Mouse (Mus musculus): ENCODE measurements around the gene Galnt17. TPM values are rescaled to one million over a fixed set of nuclear protein-coding genes. Genes with fewer than 3 reads are reported as not detected.

Gene Galnt17
- polyA plus RNA-seq, 1 experiment, result 0.08 TPM

GRCm38 (mm10) chr5:131015341-131015740 lies 293.0 kb downstream of the Galnt17 start:
- no peak for TF ChIP-seq MYOD1 (IDR thresholded peaks at IDR 0.05; ENCODE audit: control insufficient read depth in 1 of 3, insufficient read length in 2 of 3, low read depth in 2 of 3)
- TF ChIP-seq TCF12 (IDR thresholded peaks at IDR 0.05; ENCODE audit: insufficient read depth, poor library complexity, severe bottlenecking), result no peak
- TF ChIP-seq REST (IDR thresholded peaks at IDR 0.05; ENCODE audit: insufficient read depth, insufficient read length), result no peak
- TF ChIP-seq MYOG (IDR thresholded peaks at IDR 0.05; ENCODE audit: control insufficient read depth in 1 of 3, insufficient read depth in 1 of 3, insufficient read length in 2 of 3, low read depth in 2 of 3), result no peak
- TF ChIP-seq POLR2AphosphoS2 (IDR thresholded peaks at IDR 0.05; ENCODE audit: insufficient read length, low read depth), result no peak
- TF ChIP-seq MAX (IDR thresholded peaks at IDR 0.05; ENCODE audit: low read depth), result no peak
- TF ChIP-seq POLR2A (IDR thresholded peaks at IDR 0.05; ENCODE audit: insufficient read length, low read depth), result no peak
- no peak for TF ChIP-seq USF1 (IDR thresholded peaks at IDR 0.05; ENCODE audit: low read depth)
- TF ChIP-seq CEBPB (IDR thresholded peaks at IDR 0.05; ENCODE audit: insufficient read depth, poor library complexity, severe bottlenecking), result no peak
- TF ChIP-seq SRF (IDR thresholded peaks at IDR 0.05; ENCODE audit: control insufficient read depth, insufficient read length, low read depth), result no peak
- TF ChIP-seq E2F4 (IDR thresholded peaks at IDR 0.05; ENCODE audit: insufficient read depth), result no peak
- no peak for TF ChIP-seq TCF3 (IDR thresholded peaks at IDR 0.05; ENCODE audit: insufficient read length, low read depth)
- Histone ChIP-seq H3K4me2 (ENCODE audit: low read depth) (no peak overlapping the region), H3K4me3 (no peak overlapping the region), H3K27me3 (ENCODE audit: control insufficient read depth, insufficient read depth, insufficient read length) (no peaks in the 10 kb centered on the region), H3K36me3 (ENCODE audit: control insufficient read depth, insufficient read depth) (no peaks in the 10 kb centered on the region), H3ac (ENCODE audit: control insufficient read depth, insufficient read length) (no peak overlapping the region), H3K79me2 (ENCODE audit: control insufficient read depth, insufficient read depth) (no peaks in the 10 kb centered on the region)

- Histone ChIP-seq H3K27me3 (ENCODE audit: control insufficient read depth, insufficient read depth, insufficient read length) (no peaks in the 10 kb centered on the region), H3K79me2 (ENCODE audit: control insufficient read depth, insufficient read depth) (no peaks in the 10 kb centered on the region), H3K4me3 (no peak overlapping the region), H3ac (ENCODE audit: control insufficient read depth, insufficient read length) (no peak overlapping the region), H3K4me2 (ENCODE audit: low read depth) (no peak overlapping the region), H3K36me3 (ENCODE audit: control insufficient read depth, insufficient read depth) (no peaks in the 10 kb centered on the region)
- TF ChIP-seq SRF (IDR thresholded peaks at IDR 0.05; ENCODE audit: control insufficient read depth, insufficient read length, low read depth) (no peak), MYOD1 (IDR thresholded peaks at IDR 0.05; ENCODE audit: control insufficient read depth in 1 of 3, insufficient read length in 2 of 3, low read depth in 2 of 3) (no peak), MAX (IDR thresholded peaks at IDR 0.05; ENCODE audit: low read depth) (no peak), USF1 (IDR thresholded peaks at IDR 0.05; ENCODE audit: low read depth) (no peak), POLR2AphosphoS2 (IDR thresholded peaks at IDR 0.05; ENCODE audit: insufficient read length, low read depth) (no peak), MYOG (IDR thresholded peaks at IDR 0.05; ENCODE audit: control insufficient read depth in 1 of 3, insufficient read depth in 1 of 3, insufficient read length in 2 of 3, low read depth in 2 of 3) (no peak), TCF3 (IDR thresholded peaks at IDR 0.05; ENCODE audit: insufficient read length, low read depth) (no peak), CEBPB (IDR thresholded peaks at IDR 0.05; ENCODE audit: insufficient read depth, poor library complexity, severe bottlenecking) (no peak), E2F4 (IDR thresholded peaks at IDR 0.05; ENCODE audit: insufficient read depth) (no peak), TCF12 (IDR thresholded peaks at IDR 0.05; ENCODE audit: insufficient read depth, poor library complexity, severe bottlenecking) (no peak), POLR2A (IDR thresholded peaks at IDR 0.05; ENCODE audit: insufficient read length, low read depth) (no peak), REST (IDR thresholded peaks at IDR 0.05; ENCODE audit: insufficient read depth, insufficient read length) (no peak)
Observed at GRCm38 (mm10) chr5:131013816-131014215, 294.5 kb downstream of the Galnt17 start.

- H3K36me3 ChIP-seq (ENCODE audit: control insufficient read depth, insufficient read depth), result no peaks in the 10 kb centered on the region
- TF ChIP-seq MYOG (IDR thresholded peaks at IDR 0.05; ENCODE audit: control insufficient read depth in 1 of 3, insufficient read depth in 1 of 3, insufficient read length in 2 of 3, low read depth in 2 of 3) (no peak), REST (IDR thresholded peaks at IDR 0.05; ENCODE audit: insufficient read depth, insufficient read length) (no peak), TCF12 (IDR thresholded peaks at IDR 0.05; ENCODE audit: insufficient read depth, poor library complexity, severe bottlenecking) (no peak), MAX (IDR thresholded peaks at IDR 0.05; ENCODE audit: low read depth) (no peak), POLR2A (IDR thresholded peaks at IDR 0.05; ENCODE audit: insufficient read length, low read depth) (no peak), CEBPB (IDR thresholded peaks at IDR 0.05; ENCODE audit: insufficient read depth, poor library complexity, severe bottlenecking) (no peak), E2F4 (IDR thresholded peaks at IDR 0.05; ENCODE audit: insufficient read depth) (no peak), MYOD1 (IDR thresholded peaks at IDR 0.05; ENCODE audit: control insufficient read depth in 1 of 3, insufficient read length in 2 of 3, low read depth in 2 of 3) (no peak), USF1 (IDR thresholded peaks at IDR 0.05; ENCODE audit: low read depth) (no peak), TCF3 (IDR thresholded peaks at IDR 0.05; ENCODE audit: insufficient read length, low read depth) (no peak)
- no peak overlapping the region for H3K4me3 ChIP-seq
- no peaks in the 10 kb centered on the region for H3K79me2 ChIP-seq (ENCODE audit: control insufficient read depth, insufficient read depth)
- H3ac ChIP-seq (ENCODE audit: control insufficient read depth, insufficient read length), result no peak overlapping the region
- H3K4me2 ChIP-seq (ENCODE audit: low read depth), result no peak overlapping the region
- no peaks in the 10 kb centered on the region for H3K27me3 ChIP-seq (ENCODE audit: control insufficient read depth, insufficient read depth, insufficient read length)
Observed at GRCm38 (mm10) chr5:131013101-131013500, 295.2 kb downstream of the Galnt17 start.

GRCm38 (mm10) chr5:131009510-131009909 lies 298.8 kb downstream of the Galnt17 start:
- no peak overlapping the region for H3ac ChIP-seq (ENCODE audit: control insufficient read depth, insufficient read length)
- H3K4me3 ChIP-seq, result no peak overlapping the region
- H3K4me2 ChIP-seq (ENCODE audit: low read depth), result no peak overlapping the region
- H3K36me3 ChIP-seq (ENCODE audit: control insufficient read depth, insufficient read depth), result no peaks in the 10 kb centered on the region
- H3K27me3 ChIP-seq (ENCODE audit: control insufficient read depth, insufficient read depth, insufficient read length), result no peaks in the 10 kb centered on the region
- no peak for TF ChIP-seq CEBPB (IDR thresholded peaks at IDR 0.05; ENCODE audit: insufficient read depth, poor library complexity, severe bottlenecking)
- TF ChIP-seq E2F4 (IDR thresholded peaks at IDR 0.05; ENCODE audit: insufficient read depth), result no peak
- TF ChIP-seq REST (IDR thresholded peaks at IDR 0.05; ENCODE audit: insufficient read depth, insufficient read length), result no peak
- TF ChIP-seq MYOG (IDR thresholded peaks at IDR 0.05; ENCODE audit: control insufficient read depth in 1 of 3, insufficient read depth in 1 of 3, insufficient read length in 2 of 3, low read depth in 2 of 3), result no peak
- TF ChIP-seq TCF12 (IDR thresholded peaks at IDR 0.05; ENCODE audit: insufficient read depth, poor library complexity, severe bottlenecking), result no peak
- H3K79me2 ChIP-seq (ENCODE audit: control insufficient read depth, insufficient read depth), result no peaks in the 10 kb centered on the region

- Histone ChIP-seq H3K36me3 (ENCODE audit: control insufficient read depth, insufficient read depth) (no peaks in the 10 kb centered on the region), H3ac (ENCODE audit: control insufficient read depth, insufficient read length) (no peak overlapping the region), H3K27me3 (ENCODE audit: control insufficient read depth, insufficient read depth, insufficient read length) (no peaks in the 10 kb centered on the region), H3K79me2 (ENCODE audit: control insufficient read depth, insufficient read depth) (no peaks in the 10 kb centered on the region), H3K4me3 (no peak overlapping the region), H3K4me2 (ENCODE audit: low read depth) (no peak overlapping the region)
- TF ChIP-seq POLR2AphosphoS2 (IDR thresholded peaks at IDR 0.05; ENCODE audit: insufficient read length, low read depth) (no peak), TCF3 (IDR thresholded peaks at IDR 0.05; ENCODE audit: insufficient read length, low read depth) (no peak), POLR2A (IDR thresholded peaks at IDR 0.05; ENCODE audit: insufficient read length, low read depth) (no peak), MAX (IDR thresholded peaks at IDR 0.05; ENCODE audit: low read depth) (no peak), MYOG (IDR thresholded peaks at IDR 0.05; ENCODE audit: control insufficient read depth in 1 of 3, insufficient read depth in 1 of 3, insufficient read length in 2 of 3, low read depth in 2 of 3) (no peak), SRF (IDR thresholded peaks at IDR 0.05; ENCODE audit: control insufficient read depth, insufficient read length, low read depth) (no peak), CEBPB (IDR thresholded peaks at IDR 0.05; ENCODE audit: insufficient read depth, poor library complexity, severe bottlenecking) (no peak), REST (IDR thresholded peaks at IDR 0.05; ENCODE audit: insufficient read depth, insufficient read length) (no peak), USF1 (IDR thresholded peaks at IDR 0.05; ENCODE audit: low read depth) (no peak), TCF12 (IDR thresholded peaks at IDR 0.05; ENCODE audit: insufficient read depth, poor library complexity, severe bottlenecking) (no peak), E2F4 (IDR thresholded peaks at IDR 0.05; ENCODE audit: insufficient read depth) (no peak)
Observed at GRCm38 (mm10) chr5:131008507-131008906, 299.8 kb downstream of the Galnt17 start.

All from myocyte (in vitro differentiated cells).